Mouse (Mus musculus): ENCODE measurements at regions not wholly inside any gene's neighbourhood (a gene's known extent, or its start where the extent isn't known, plus 50 kb on each side); places are given as distances from the start of the nearest gene placed in this dataset.

DNA sequence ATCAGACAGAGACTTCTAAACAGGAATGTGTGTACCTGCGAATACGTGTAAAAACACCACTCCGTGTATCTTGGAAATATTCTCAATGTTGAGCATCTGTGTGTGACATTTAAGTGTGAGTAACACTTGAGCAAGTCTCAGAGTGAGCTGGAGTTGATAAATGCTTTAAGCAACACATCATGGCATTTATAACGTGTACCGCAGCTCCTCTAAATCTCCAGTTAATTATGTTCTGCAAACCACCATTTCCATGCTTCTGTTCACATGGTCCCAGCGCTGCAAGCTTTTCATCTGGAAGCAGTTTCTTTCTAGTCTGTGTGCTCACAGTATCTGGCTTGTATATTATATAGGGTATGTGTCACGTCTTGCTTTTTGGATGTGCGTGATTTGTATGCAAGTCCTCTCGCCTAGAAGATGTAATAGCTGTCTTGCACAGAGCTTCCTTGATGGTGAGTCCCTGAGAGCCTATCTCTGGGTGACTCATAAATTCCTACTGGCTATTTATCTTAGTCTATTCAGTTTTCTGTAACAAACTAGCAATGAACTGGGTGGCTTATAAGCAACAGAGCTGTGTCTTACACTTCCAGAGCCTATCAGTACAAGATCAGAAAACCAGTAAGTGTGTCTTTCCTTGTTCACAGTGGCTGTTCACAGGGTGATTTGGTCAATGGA is 153.7 kb upstream of the Plppr1 start:
- no peak for ATAC-seq (ENCODE audit: insufficient read depth, low FRiP score, low read depth)

DNA sequence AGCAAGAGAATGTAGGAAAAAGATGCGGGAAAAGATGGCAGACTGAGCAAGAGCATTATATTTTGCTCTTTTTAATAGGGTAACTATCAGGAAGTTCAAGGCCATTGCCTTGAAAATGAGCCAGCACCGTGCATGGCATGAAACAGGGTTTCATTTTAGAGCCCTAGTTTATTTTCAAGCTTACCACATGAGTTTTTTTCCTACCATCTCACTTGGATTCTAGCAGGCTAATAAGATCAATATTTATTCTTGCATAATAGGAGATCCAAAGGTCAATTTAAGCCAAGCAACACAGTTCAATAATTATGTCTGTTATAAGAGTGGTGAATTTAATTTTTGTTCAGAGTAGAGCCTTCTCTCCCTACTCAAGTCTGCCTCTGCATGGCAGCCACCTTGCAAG is 149.9 kb upstream of the Plppr1 start:
- no peak overlapping the region for H3K27ac ChIP-seq
- no peaks in the 10 kb centered on the region for H3K4me1 ChIP-seq
- H3K4me3 ChIP-seq (replicated peaks): no peak overlapping the region
- H3K9ac ChIP-seq: no peak overlapping the region
- WGBS: 68% methylated on average over 2 of the region's 2 CpGs
- no peaks in the 10 kb centered on the region for H3K9me3 ChIP-seq
- no peaks in the 10 kb centered on the region for H3K36me3 ChIP-seq
- no peak overlapping the region for H3K4me2 ChIP-seq
- ATAC-seq (ENCODE audit: insufficient read depth, low FRiP score, low read depth): no peak
- no peaks in the 10 kb centered on the region for H3K27me3 ChIP-seq (replicated peaks)

More for the DNA sequence above, 153.7 kb upstream of the Plppr1 start:
- no peak overlapping the region for H3K4me2 ChIP-seq
- no peak overlapping the region for H3K4me3 ChIP-seq (replicated peaks)
- H3K27me3 ChIP-seq (replicated peaks): no peaks in the 10 kb centered on the region
- WGBS: 70% methylated on average over 9 of the region's 9 CpGs
- H3K9ac ChIP-seq: no peak overlapping the region
- H3K4me1 ChIP-seq: no peaks in the 10 kb centered on the region
- H3K9me3 ChIP-seq: no peaks in the 10 kb centered on the region
- H3K27ac ChIP-seq: no peak overlapping the region
- no peaks in the 10 kb centered on the region for H3K36me3 ChIP-seq

DNA sequence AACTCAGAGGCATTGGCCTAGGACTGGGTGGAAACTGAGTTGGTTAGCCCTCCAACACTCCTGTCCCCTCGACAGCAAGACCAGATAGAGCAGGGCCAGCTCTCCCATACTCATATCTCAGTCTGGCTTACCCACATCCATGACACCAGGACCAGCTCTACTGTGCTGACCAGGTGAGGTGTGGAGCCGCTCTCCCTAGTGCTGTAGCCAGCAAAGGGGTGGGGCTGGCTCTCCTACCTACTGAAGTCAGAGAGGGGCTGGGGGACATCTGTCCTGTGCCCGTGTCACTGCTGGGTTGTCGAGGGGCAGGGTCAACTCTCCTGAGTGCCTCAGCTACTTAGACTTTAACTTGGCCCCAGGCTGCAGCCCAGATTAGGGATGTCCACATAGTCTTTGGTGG is 145.8 kb upstream of the Plppr1 start:
- no peak overlapping the region for H3K27ac ChIP-seq
- H3K27me3 ChIP-seq (replicated peaks): no peaks in the 10 kb centered on the region
- no peaks in the 10 kb centered on the region for H3K4me1 ChIP-seq
- ATAC-seq (ENCODE audit: insufficient read depth, low FRiP score, low read depth): no peak
- WGBS: 71% methylated on average over 4 of the region's 4 CpGs
- no peaks in the 10 kb centered on the region for H3K36me3 ChIP-seq
- no peak overlapping the region for H3K4me3 ChIP-seq (replicated peaks)
- no peak overlapping the region for H3K4me2 ChIP-seq
- no peak overlapping the region for H3K9ac ChIP-seq
- H3K9me3 ChIP-seq: no peaks in the 10 kb centered on the region

DNA sequence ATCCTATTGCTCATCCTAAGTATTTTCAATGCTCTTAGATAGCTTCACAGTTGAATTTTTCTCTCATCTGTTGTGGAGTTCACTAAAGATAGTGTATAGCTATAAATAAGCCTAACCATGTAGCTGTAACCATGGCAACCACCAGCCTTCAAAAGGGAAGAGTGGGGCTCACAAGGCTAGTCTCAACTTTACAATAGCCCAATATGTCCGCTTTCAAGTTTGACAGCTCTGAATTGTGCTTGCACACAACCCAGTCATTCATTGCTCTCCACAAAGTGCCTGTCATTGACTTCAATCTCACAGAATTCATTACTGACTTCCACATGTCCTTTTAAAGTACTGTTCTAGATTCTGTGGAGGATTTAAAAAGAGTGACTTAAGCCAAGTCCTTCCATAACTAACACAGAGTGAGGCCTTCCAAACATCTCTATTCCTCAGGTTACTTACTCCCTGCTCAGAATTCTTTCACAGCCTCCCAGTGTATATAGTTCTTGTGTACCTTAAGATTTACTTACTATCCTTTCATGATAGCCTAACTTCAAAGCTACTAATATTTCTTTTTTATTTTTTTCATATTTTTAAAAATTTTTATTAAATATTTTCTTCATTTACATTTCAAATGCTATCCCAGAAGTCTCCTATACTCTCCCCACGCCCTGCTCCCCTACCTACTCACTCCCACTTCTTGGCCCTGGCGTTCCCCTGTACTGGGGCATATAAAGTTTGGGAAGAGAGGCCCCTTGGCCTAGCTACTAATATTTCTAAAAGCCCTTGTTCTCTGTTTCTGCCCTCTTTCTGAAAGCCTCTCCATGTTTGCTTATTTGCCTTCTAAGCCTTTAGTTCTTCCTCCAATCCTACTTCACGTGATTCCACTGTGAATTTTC is 134.3 kb upstream of the Plppr1 start:
- H3K4me1 ChIP-seq: no peaks in the 10 kb centered on the region
- H3K9ac ChIP-seq: no peak overlapping the region
- H3K4me3 ChIP-seq (replicated peaks): no peak overlapping the region
- no peak overlapping the region for H3K4me2 ChIP-seq
- WGBS: 68% methylated on average over 4 of the region's 4 CpGs
- H3K27ac ChIP-seq: no peak overlapping the region
- ATAC-seq (ENCODE audit: insufficient read depth, low FRiP score, low read depth): no peak
- no peaks in the 10 kb centered on the region for H3K36me3 ChIP-seq
- no peaks in the 10 kb centered on the region for H3K9me3 ChIP-seq
- H3K27me3 ChIP-seq (replicated peaks): no peaks in the 10 kb centered on the region

DNA sequence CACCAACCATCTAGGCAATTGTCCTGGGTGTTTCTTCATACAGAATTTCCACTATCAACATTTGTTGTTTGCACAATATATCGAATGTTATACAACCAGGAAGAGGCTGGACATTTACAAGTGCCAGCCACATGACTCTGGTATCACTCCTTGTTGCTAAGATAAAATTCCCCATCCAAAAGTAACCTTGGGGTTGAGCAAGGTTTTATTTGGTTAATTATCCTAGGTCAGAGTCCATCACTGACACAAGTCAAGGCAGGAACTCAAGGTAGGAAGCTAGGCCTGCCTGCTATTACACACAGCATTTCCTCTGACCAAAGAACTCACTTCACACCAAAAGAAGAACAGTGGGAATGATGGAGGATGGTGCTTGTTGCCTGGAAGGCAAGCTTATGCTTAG is 120.7 kb upstream of the Plppr1 start:
- Histone ChIP-seq H3K4me2 (no peak overlapping the region), H3K36me3 (no peaks in the 10 kb centered on the region), H3K9ac (no peak overlapping the region), H3K4me3 (replicated peaks) (no peak overlapping the region), H3K9me3 (no peaks in the 10 kb centered on the region), H3K27ac (no peak overlapping the region), H3K4me1 (no peaks in the 10 kb centered on the region), H3K27me3 (replicated peaks) (no peaks in the 10 kb centered on the region)
- WGBS: 73% methylated on average over 1 of the region's 1 CpGs
- ATAC-seq (ENCODE audit: insufficient read depth, low FRiP score, low read depth): no peak

DNA sequence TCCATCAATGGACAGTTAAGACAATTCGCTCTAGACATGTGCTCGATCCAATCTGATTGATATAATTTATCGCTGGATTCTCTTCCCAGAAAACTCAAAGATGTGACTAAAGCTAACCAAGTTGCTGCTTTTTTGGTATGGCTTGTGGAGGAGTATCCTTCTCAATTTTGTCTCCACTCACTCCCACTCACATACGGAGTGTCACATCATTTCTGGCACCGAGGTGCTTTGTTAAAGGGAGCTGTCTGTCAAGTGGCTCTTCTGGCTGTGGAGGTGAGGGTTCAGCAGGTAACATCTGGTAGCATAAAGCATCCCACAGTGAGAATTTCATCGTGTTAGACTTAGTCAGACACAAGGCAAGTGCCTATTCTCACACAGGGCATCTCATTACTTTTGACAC is 120.2 kb upstream of the Plppr1 start:
- 86% methylated on average over 6 of the region's 6 CpGs for WGBS
- no peak overlapping the region for H3K4me3 ChIP-seq (replicated peaks)
- ATAC-seq (ENCODE audit: insufficient read depth, low FRiP score, low read depth): no peak
- no peak overlapping the region for H3K4me2 ChIP-seq
- no peak overlapping the region for H3K9ac ChIP-seq
- no peaks in the 10 kb centered on the region for H3K27me3 ChIP-seq (replicated peaks)
- H3K27ac ChIP-seq: no peak overlapping the region
- H3K9me3 ChIP-seq: no peaks in the 10 kb centered on the region
- no peaks in the 10 kb centered on the region for H3K4me1 ChIP-seq
- H3K36me3 ChIP-seq: no peaks in the 10 kb centered on the region

DNA sequence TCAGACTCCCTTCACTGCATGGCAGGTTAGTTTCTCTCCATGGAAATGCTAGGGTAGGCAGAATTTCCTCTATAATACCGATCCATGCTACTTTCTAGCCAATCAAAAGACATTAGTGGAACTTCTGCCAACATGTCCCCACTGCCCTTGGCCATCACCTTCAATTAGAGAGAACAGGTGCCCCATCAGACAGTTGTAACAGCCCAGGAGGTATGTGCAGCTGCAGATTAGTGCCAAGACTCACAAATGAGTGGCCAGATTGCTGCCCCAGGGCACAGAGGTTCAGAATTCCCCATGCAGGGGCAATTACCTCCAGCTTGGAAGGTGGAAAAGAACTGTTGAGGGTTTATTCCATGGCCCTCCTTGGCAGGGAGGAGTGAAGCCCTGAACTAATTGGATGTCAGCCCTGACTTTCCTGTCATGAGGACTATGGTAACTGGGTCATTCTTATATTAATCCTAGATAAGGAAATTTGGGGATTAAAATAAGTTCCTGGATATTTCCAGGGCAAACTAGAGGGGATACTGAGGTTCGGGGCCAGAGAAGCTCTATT is 113.7 kb upstream of the Plppr1 start:
- WGBS: 80% methylated on average over 2 of the region's 2 CpGs
- no peak for ATAC-seq (ENCODE audit: insufficient read depth, low FRiP score, low read depth)
- no peak overlapping the region for H3K9ac ChIP-seq
- H3K4me2 ChIP-seq: no peak overlapping the region
- H3K4me1 ChIP-seq: no peaks in the 10 kb centered on the region
- H3K27me3 ChIP-seq (replicated peaks): no peaks in the 10 kb centered on the region
- H3K4me3 ChIP-seq (replicated peaks): no peak overlapping the region
- no peaks in the 10 kb centered on the region for H3K9me3 ChIP-seq
- no peak overlapping the region for H3K27ac ChIP-seq
- H3K36me3 ChIP-seq: no peaks in the 10 kb centered on the region

DNA sequence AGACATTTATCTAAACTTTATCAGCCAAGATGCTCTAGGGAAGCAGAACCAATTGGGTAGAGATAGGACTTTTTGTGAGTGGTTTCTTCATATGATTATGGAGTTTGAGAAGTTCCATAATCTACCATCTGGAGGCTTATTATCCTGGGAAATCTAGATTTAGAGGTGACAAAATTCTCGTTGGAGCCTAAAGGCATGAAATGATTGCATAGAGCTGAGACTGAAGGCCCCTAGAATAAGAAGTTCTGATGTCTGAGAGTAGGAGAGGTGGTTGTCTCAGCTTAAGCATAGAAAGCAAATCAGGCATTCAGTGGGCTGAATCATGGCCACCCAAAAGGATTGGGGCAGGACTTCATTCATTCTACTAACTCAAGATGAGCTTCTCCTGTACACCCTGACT is 106.1 kb upstream of the Plppr1 start:
- WGBS: 57% methylated on average over 1 of the region's 1 CpGs
- H3K36me3 ChIP-seq: no peaks in the 10 kb centered on the region
- no peaks in the 10 kb centered on the region for H3K27me3 ChIP-seq (replicated peaks)
- no peak overlapping the region for H3K4me2 ChIP-seq
- no peaks in the 10 kb centered on the region for H3K4me1 ChIP-seq
- no peak for ATAC-seq (ENCODE audit: insufficient read depth, low FRiP score, low read depth)
- no peak overlapping the region for H3K27ac ChIP-seq
- no peak overlapping the region for H3K4me3 ChIP-seq (replicated peaks)
- no peaks in the 10 kb centered on the region for H3K9me3 ChIP-seq
- H3K9ac ChIP-seq: no peak overlapping the region

DNA sequence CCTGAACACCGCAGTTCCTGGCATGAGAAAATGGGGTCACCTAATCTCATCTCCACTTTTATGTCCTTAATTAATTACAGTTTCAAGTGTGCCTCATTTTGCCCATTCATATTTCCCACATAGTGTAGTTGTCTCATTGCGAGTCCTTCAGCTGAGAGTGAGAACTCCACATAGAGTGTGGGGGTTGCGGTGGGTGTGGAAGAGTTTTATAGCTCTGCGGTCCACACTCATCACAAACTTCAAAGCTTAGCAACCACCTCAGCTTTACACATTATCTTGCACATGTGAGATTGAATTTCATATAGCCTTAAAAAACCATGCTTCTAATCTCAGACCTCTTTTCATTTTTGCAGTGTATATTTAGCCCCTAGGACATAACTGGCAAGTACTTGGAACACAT is 83.3 kb upstream of the Plppr1 start:
- Histone ChIP-seq H3K27me3 (replicated peaks) (no peaks in the 10 kb centered on the region), H3K27ac (no peak overlapping the region), H3K4me1 (no peaks in the 10 kb centered on the region), H3K9me3 (no peaks in the 10 kb centered on the region), H3K36me3 (no peaks in the 10 kb centered on the region), H3K4me2 (no peak overlapping the region), H3K9ac (no peak overlapping the region), H3K4me3 (replicated peaks) (no peak overlapping the region)
- no peak for ATAC-seq (ENCODE audit: insufficient read depth, low FRiP score, low read depth)
- WGBS: 87% methylated on average over 4 of the region's 4 CpGs

DNA sequence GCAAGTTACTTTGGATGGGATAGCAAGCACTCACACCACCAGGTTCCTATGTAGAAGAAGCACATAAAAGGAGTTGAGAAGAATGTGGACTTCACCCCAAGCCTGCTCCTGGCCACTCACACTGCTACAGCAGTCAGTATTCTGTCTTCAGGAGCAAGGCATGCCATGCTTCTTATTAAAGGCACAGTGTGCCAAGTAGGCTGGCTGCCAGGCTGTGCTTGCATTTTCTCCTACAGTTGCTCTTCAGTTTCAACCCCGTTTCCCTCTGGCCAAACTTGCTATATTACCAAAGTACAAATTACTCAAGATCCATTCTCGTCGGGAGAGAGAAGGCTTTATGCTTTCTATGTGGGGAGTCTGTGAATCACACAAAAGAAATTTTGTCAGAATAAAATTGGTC is 67.1 kb upstream of the Plppr1 start:
- no peaks in the 10 kb centered on the region for H3K36me3 ChIP-seq
- 73% methylated on average over 3 of the region's 3 CpGs for WGBS
- no peaks in the 10 kb centered on the region for H3K27me3 ChIP-seq (replicated peaks)
- H3K9ac ChIP-seq: no peak overlapping the region
- no peak overlapping the region for H3K27ac ChIP-seq
- H3K4me3 ChIP-seq (replicated peaks): no peak overlapping the region
- no peaks in the 10 kb centered on the region for H3K9me3 ChIP-seq
- H3K4me2 ChIP-seq: no peak overlapping the region
- ATAC-seq (ENCODE audit: insufficient read depth, low FRiP score, low read depth): no peak
- H3K4me1 ChIP-seq: no peaks in the 10 kb centered on the region

Data from stomach, embryonic 15.5 days (tissue).